Mouse (Mus musculus) left cerebral cortex, adult 2 months (tissue): Measurements from ENCODE around the gene Tmco4. TPM values are rescaled to one million over a fixed set of nuclear protein-coding genes. Genes with fewer than 3 reads are reported as not detected.
"Not testable (repeated sequence)": the region's sequence is repeated elsewhere in the genome, so short reads cannot be mapped to it uniquely, and the experiment has no call there.

Experiments
- DNase-seq, 2 experiments: peaks; one replicate each; pipeline ENCODE4 v3.0.0; 2021 to 2022; ENCODE audit warnings: low spot score in 2 of 2, mixed read lengths in 1 of 2; ENCODE audit errors: extremely low spot score in 1 of 2
- H3K27ac ChIP-seq: fragments of 200-600 bp; 2 replicates; pipeline ENCODE4 v1.8.1; 2022
- H3K4me3 ChIP-seq: fragments of 200-600 bp; 2 replicates; pipeline ENCODE4 v1.8.1; 2022
- CTCF ChIP-seq: fragments of 200-600 bp; IDR thresholded peaks from 2 replicates; pipeline ENCODE4 v1.8.1; 2022; ENCODE audit warnings: antibody characterized with exemption, mild to moderate bottlenecking, moderate library complexity
- intact Hi-C: fragments of 180-260 bp; cut with DNase I; formaldehyde crosslinking; loops from one replicate; pipeline ENCODE4 v1.15.1; 2025
- total RNA-seq, 2 experiments: library from RNA; stranded (reverse); gene quantifications; 2 replicates each; pipeline ENCODE4 v1.2.3; 2021

The Tmco4 gene
- total RNA-seq, 2 experiments from 2014 or later: 2.0 to 3.7 TPM

DNA sequence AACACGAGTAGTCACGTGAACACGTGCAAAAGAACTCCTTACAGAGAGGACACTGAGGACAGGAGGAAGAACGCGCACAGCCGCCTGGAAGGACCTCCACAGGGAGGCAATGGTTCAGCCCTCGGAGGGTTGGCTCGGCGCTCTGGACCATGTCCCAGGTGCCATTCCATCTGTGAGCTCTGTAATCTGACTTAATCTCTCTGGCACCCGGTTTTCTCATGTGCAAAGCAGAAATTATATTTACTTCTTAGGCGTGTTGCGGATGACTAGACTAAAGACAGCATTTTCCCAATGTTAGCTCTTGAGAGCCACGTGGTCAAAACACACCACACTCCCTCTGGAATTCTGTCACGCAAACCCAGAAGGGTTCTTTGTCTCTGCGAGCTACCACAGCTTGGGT is 13.6 kb upstream of the Tmco4 start:
- intact Hi-C loops: loop anchor here (5.0 kb wide), 1 partner anchor 38 kb away; no protein-coding TSS in a partner anchor
- TF ChIP-seq CTCF: no peak
- Histone ChIP-seq H3K27ac (peak overlapping the region; percentile 63; the same call in 1 of the 2 replicates), H3K4me3 (no peak overlapping the region)
- DNase-seq: peak in 1 of 2 experiments; percentile 22

DNA sequence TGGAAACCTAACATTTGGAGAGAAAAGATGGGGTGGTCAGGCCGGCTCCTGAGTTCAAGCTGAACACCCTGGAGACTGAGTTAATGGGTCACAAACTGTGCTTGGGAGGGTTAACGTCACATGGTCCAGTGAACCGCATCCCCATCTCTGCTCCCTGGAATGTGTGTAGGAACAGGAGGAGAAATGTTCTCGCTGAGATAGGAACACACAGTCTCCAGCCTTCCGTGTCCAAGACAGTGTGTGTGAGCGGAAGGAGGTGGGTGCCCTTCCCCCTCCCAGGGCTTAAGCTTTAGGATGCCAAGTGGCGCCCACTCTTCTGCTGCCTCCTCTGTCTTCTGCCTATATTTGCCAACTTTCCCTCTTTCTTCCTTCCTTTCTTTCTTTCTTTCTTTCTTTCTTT is 12.8 kb upstream of the Tmco4 start:
- no peak for TF ChIP-seq CTCF
- peak in 1 of 2 experiments; percentile 48 for DNase-seq
- Histone ChIP-seq H3K27ac (0 out of 2 replicates have a peak overlapping the region, but pooled peaks have one; percentile 24), H3K4me3 (no peak overlapping the region)
- intact Hi-C loops: loop anchor here (5.0 kb wide), 1 partner anchor 37 kb away; no protein-coding TSS in a partner anchor

DNA sequence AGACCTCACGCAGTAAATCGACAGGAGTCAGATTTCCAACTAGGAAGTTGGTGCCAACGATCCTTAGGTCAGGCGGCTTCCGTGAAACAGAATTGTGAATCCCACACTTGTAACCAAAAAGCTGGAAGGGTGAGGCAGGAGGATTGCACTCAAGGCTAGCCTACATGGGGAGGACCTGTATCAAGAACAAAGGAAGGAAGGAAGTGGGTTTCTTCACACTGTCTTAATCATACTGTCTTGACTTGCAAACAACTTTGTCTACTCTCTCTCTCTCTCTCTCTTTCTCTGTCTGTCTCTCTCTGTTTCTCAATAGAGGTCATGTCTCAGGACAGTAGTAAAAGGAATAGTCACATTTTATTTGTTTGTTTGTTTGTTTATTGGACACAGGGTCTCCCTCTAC is 10.0 kb upstream of the Tmco4 start:
- Histone ChIP-seq H3K4me3 (no peak overlapping the region), H3K27ac (no peak overlapping the region)
- intact Hi-C loops: no loop called here
- DNase-seq: no peak
- no peak for TF ChIP-seq CTCF

DNA sequence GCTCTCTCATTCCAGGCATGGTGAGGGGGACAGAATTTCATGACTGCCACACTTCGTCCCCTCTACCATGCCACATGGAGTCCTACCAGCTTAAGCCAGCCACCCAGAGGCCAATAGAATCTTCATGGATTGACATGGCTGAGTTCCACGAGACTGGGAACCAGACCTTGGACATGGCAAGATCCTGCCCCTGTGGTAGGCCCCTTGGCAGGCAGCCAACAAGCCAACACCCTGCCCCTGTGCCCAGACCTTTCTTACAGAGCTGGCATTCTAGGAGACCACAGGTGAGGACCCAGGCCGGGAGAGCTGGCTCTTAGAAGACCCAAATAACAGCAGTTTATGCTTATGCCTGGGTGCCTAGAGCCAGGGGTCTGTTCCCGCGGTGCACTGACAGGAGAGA is 6.8 kb upstream of the Tmco4 start:
- H3K27ac ChIP-seq: no peak overlapping the region

DNA sequence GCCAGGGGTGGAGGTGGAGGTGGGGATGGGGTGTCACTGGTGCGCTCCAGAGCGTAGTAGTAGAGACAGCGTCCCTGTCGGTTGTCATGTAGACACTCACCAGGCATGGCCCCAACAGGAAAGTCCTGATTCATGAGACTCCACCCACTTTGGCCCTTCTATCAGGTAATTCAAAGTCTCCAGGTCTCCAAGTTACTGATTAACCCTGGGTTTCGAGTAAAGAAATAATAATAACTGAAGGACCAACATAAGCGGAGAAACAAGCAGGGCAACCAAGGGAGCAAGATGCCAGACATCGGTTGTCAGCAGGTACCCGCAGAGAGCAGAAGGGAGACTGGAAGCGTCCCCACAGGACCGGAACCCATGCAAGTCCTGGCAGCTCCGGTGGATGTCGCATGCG is 5.8 kb upstream of the Tmco4 start, which contains the start of gene Rnf186:
Gene Rnf186, plus strand, starts transcription at position 247 of the 400 bp plus-strand sequence.
- Histone ChIP-seq H3K27ac (no peak within 1 kb of the TSS), H3K4me3 (no peak within 1 kb of the TSS)
- intact Hi-C loops: no loop called here
- no peak for TF ChIP-seq CTCF
- no peak for DNase-seq

More for the DNA sequence above, 6.8 kb upstream of the Tmco4 start:
- no peak for DNase-seq
- TF ChIP-seq CTCF: no peak
- no peak overlapping the region for H3K4me3 ChIP-seq
- intact Hi-C loops: no loop called here

DNA sequence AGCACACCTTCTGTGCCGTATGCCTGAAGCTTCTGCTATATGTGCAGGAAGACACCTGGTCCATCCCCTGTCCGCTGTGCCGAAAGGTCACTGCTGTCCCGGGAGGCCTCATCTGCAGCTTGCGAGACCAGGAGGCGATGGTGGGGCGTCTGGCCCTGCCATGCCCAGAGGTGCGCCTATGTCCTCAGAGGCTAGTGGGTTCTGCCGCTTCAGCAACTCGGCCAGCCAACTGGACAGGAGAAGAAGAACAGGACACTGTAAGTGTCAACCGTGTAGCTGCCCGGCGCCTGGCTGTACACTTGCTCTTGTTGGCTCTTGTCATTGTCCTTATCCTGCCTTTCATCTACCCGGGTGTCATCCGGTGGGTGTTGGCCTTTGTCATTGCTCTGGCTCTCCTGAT is 5.2 kb upstream of the Tmco4 start:
- Histone ChIP-seq H3K4me3 (no peak overlapping the region), H3K27ac (no peak overlapping the region)
- intact Hi-C loops: no loop called here
- no peak for DNase-seq
- no peak for TF ChIP-seq CTCF

DNA sequence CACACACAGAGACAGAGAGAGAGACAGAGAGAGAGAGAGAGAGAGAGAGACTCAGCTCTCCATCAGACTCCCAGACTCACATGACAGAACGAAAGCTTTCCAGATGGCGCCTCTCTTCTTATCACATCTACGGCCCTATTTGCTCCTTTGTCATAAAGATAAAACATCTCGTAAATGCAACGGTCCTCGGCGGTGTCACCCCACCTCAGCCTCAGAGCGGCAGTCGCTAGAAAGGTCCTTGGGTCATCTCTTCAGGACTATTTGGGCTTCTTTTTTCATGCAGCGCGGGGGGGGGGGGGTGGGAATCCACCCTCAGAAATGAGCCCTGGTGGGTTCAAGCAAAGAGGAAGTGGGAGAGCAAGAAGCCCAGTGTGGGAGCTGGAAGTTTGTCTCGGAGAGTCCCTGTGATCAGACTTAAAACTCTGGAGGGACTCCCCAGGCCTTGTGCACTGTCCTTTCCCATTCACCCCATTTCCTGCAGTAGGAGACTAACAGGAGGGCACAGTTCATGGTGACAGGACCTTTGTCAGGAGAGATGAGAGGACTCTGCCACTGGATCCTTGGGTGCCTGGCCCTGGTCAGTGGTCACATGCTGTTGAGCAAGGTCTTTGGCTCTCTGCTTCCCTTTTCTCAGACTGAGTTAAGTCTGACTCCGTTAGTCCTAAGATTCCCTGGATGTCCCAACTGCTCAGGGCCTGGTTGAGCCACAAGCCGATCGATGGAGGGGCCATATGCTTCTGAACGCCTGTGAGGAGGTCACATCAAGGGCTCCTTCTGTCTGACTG is 3.7 kb upstream of the Tmco4 start:
- H3K27ac ChIP-seq: no peak overlapping the region
- no peak for TF ChIP-seq CTCF
- intact Hi-C loops: no loop called here
- DNase-seq: no peak
- H3K4me3 ChIP-seq: no peak overlapping the region

DNA sequence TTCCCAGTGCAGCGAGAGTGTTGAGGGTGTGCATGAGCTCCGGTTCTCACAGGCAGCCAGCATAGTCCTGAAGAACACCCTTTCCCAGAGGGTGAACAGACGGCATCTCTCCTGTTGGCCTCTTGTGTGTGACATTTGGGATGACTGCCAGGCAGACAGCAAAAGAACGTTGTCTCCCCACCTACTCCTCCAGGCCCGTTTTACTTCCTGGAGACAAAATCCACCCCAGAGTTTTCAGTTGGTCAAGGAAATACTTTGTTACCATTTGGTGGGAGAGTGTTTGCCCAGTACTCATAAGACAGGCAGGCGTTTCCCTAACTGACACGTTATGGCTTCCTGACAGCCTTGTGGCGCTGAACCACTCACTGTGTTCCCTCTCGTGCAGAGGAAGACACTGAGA is 3.0 kb upstream of the Tmco4 start:
- intact Hi-C loops: no loop called here
- no peak overlapping the region for H3K4me3 ChIP-seq
- no peak for TF ChIP-seq CTCF
- DNase-seq: no peak
- H3K27ac ChIP-seq: no peak overlapping the region

DNA sequence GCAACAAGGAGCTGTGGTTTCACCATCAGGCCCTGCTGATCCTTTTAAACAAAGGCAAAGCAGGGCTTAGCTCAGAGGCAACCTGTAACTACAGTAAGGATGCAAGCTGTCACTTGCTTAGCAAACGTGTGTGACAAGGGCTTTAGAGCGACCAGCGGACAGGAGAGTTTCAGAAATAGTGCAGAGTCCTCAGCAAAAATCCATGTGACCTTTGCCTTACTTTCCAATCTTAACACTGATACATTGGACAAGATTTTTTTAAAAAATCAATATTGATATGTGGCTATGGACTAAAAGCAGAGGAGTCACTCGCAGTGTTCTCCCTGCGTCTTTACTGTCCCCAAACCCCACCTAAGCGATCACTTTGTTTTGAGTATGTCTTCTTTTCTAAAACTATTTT is 1.3 kb upstream of the Tmco4 start:
- no peak overlapping the region for H3K27ac ChIP-seq
- intact Hi-C loops: no loop called here
- H3K4me3 ChIP-seq: no peak overlapping the region
- DNase-seq: no peak
- no peak for TF ChIP-seq CTCF

DNA sequence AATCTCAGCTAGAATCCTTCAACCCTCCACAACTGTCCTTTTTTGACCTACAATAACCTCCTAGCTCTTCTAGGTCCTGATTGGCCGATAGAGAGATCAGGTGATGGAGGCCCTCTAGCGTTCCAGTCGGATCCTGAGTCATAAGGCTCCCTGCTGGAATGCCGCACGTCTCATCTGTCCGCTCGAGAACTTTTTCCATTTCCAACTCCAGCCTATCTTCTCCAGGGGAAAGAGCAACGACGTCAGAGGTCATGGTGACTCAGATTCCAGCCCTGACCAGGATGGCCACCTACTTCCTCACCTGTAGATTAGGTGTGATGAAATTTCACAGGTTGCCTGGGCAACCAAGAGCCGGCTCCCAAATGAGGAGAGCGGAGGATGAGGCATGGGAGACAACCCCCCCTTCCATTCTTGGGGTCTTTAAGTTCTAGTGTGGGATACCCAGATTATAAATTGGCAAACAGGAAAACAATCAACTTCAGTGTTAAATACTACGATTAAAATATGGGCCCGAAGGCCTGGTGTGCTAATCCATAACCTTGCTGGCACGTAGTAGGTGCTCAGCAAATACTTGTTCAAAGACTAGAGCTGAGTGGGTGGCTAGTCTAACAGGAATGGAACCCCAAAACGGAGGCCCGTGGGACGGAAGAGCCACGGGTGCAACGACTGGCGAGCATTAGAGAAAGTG is 405 bp upstream of the Tmco4 start:
- DNase-seq: peak in 1 of 2 experiments; percentile 41
- intact Hi-C loops: no loop called here

DNA sequence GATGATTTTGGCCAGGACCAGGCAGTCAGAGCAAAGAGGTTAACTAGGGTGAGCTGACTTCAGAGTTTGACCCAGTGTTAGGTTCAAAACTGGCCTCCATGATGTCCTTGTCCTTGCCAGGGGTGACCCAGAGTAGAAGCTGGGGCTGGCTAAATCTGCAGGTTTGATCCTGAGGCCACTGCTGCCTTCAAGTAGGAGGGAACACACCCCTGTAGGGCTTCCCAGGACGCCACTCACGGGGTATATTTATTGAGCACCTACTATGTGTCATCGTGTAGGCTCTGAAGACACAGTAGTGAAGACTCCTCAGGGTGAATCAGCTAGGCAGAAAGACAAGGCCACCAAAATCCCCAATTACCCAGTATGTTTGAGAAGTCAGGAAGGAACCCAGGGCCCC is 1.0 kb downstream of the Tmco4 start:
- DNase-seq: no peak
- Histone ChIP-seq H3K27ac (peak overlapping the region; percentile 56), H3K4me3 (peak overlapping the region; percentile 59)
- intact Hi-C loops: no loop called here
- no peak for TF ChIP-seq CTCF

More for the DNA sequence above, 405 bp upstream of the Tmco4 start:
- Histone ChIP-seq H3K4me3 (peak overlapping the region; percentile 59), H3K27ac (peak overlapping the region; percentile 56)
- TF ChIP-seq CTCF: peak; percentile 19

DNA sequence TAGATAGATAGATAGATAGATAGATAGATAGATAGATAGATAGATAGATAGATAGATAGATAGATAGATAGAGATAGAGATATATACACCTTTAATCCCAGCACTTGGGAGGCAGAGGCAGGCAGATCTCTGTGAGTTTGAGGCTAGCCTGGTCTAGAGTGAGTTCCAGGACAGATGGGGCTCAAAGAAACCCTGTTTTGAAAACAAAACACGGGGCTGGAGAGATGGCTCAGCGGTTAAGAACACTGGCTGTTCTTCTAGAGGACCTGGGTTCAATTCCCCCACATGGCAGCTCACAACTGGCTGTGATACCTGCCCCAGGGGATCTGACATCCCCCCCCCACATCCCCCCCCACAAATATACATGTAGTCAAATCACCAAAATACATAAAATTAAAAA is 1.9 kb downstream of the Tmco4 start:
- DNase-seq, intact Hi-C loops, H3K27ac ChIP-seq, H3K4me3 ChIP-seq: not testable (repeated sequence)

DNA sequence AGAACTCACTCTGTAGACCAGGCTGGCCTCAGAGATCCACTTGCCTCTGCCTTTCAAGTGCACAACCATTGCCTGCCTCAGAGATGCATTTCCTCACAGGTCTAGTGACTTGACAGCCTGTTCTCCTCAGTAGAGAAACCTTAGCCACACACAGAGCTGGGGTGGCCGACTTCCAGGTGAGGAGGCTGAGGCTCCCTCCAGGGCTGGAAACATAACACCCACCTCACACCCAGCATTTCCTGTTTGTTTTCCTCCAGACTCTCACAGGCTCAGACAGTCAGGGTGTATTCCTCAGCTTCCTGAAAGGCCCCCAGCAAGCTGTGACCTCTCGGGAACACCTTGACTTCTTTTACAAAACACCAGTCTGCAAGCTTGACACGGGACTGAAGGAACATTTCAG is 2.5 kb downstream of the Tmco4 start:
- TF ChIP-seq CTCF: no peak
- Histone ChIP-seq H3K4me3 (no peak overlapping the region), H3K27ac (no peak overlapping the region)
- DNase-seq: no peak
- intact Hi-C loops: no loop called here
